Mouse (Mus musculus): Measurements from ENCODE around the gene Ptrh2. TPM values are rescaled to one million over a fixed set of nuclear protein-coding genes. Genes with fewer than 3 reads are reported as not detected.

Ptrh2 gene
- 13.6 TPM for polyA plus RNA-seq (2014; fragmentation: Illumina TruSeq; extraction: RNeasy Lipid Tissue Mini Kit (QIAGEN cat#74804); ENCODE audit: low replicate concordance)

DNA sequence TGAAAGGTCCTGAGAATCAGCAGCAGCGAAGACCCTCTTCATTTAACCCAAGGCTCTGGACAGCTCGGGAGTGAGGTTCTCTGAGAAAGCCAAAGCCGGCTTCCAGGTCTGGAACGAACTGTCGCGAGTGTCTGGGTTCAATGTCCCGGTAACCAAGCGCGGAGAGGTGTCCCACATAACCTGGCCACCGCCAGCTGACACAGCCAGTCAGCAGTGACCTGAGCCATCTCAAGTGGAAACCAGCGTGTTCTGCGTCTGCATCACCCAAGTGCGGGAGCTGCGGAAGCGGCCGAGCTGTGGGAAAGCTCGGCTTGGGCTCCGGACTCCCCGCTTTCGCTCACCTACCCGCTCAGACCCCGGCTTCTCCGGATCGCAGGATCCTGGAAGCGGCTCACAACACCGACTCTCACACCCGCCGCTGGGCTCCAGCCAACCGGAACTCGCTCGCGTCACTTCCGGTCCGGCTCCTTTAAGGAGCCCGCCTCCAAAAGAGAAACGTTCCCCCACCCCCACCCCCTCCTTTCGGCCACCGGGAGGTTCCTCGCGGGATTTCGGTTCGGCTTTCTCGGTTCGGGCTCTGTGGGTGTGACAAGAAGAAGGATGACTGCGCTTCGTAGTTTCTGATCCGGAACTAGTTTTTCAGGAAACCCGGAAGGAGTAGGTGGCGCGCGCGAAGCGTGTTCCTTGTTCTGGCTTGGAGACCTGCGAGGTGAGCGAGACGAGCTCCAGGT lies at the start of gene Ptrh2, which contains the start of gene Vmp1:
Gene Ptrh2, plus strand, starts transcription at position 591 of the 731 bp plus-strand sequence.
Gene Vmp1, minus strand, starts transcription at position 442 of the 731 bp plus-strand sequence.

Other genes with a start within 250 kb of the Ptrh2 start
- gene Rnft1, start 199.3 kb upstream of the Ptrh2 start, polyA plus RNA-seq (2014; fragmentation: Illumina TruSeq; extraction: RNeasy Lipid Tissue Mini Kit (QIAGEN cat#74804); ENCODE audit: low replicate concordance), result 92.9 TPM
- gene Rps6kb1, start 139.2 kb upstream of the Ptrh2 start, polyA plus RNA-seq (2014; fragmentation: Illumina TruSeq; extraction: RNeasy Lipid Tissue Mini Kit (QIAGEN cat#74804); ENCODE audit: low replicate concordance), result 53.0 TPM
- gene Tubd1, start 139.0 kb upstream of the Ptrh2 start, polyA plus RNA-seq (2014; fragmentation: Illumina TruSeq; extraction: RNeasy Lipid Tissue Mini Kit (QIAGEN cat#74804); ENCODE audit: low replicate concordance), result 5.4 TPM
- gene Vmp1, start 149 bp upstream of the Ptrh2 start, polyA plus RNA-seq (2014; fragmentation: Illumina TruSeq; extraction: RNeasy Lipid Tissue Mini Kit (QIAGEN cat#74804); ENCODE audit: low replicate concordance), result 856 TPM
- gene Cltc, start 73.6 kb downstream of the Ptrh2 start, polyA plus RNA-seq (2014; fragmentation: Illumina TruSeq; extraction: RNeasy Lipid Tissue Mini Kit (QIAGEN cat#74804); ENCODE audit: low replicate concordance), result 551 TPM
- 67.2 TPM for gene Dhx40, start 123.8 kb downstream of the Ptrh2 start, polyA plus RNA-seq (2014; fragmentation: Illumina TruSeq; extraction: RNeasy Lipid Tissue Mini Kit (QIAGEN cat#74804); ENCODE audit: low replicate concordance)

Data from small intestine, adult 10 weeks (tissue).